Mouse (Mus musculus) limb, embryonic 12.5 days (tissue): ENCODE measurements at regions not wholly inside any gene's neighbourhood (a gene's known extent, or its start where the extent isn't known, plus 50 kb on each side); places are given as distances from the start of the nearest gene placed in this dataset.

Experiments used
- ATAC-seq: fragments of 200-750 bp; cut with Nextera tagmentation; 2 replicates; pipeline ENCODE4 v1.8.0; 2017; ENCODE audit warnings: low read depth, moderate TSS enrichment; ENCODE audit not compliant: insufficient number of reproducible peaks, insufficient read depth, low FRiP score, low TSS enrichment
- H3K27ac ChIP-seq: fragments of 300-500 bp; sonication (generic); 2 replicates; pipeline ENCODE4 v1.5.1; 2016; ENCODE audit warnings: mild to moderate bottlenecking, moderate library complexity
- H3K27me3 ChIP-seq: fragments of 300-500 bp; sonication (generic); 2 replicates; pipeline ENCODE4 v1.6.1; 2016; ENCODE audit warnings: mild to moderate bottlenecking, moderate library complexity
- H3K36me3 ChIP-seq: fragments of 300-500 bp; sonication (generic); 2 replicates; pipeline ENCODE4 v1.6.1; 2016; ENCODE audit warnings: mild to moderate bottlenecking, moderate library complexity
- H3K4me1 ChIP-seq: fragments of 300-500 bp; sonication (generic); replicated peaks from 2 replicates; pipeline ENCODE4 v1.6.1; 2016
- H3K4me2 ChIP-seq: fragments of 300-500 bp; sonication (generic); 2 replicates; pipeline ENCODE4 v1.6.1; 2016; ENCODE audit warnings: mild to moderate bottlenecking, moderate library complexity
- H3K4me3 ChIP-seq: fragments of 300-500 bp; sonication (generic); replicated peaks from 2 replicates; pipeline ENCODE4 v1.5.1; 2016; ENCODE audit warnings: mild to moderate bottlenecking
- H3K9ac ChIP-seq: fragments of 300-500 bp; sonication (generic); replicated peaks from 2 replicates; pipeline ENCODE4 v1.6.1; 2016; ENCODE audit warnings: mild to moderate bottlenecking, moderate library complexity
- H3K9me3 ChIP-seq: fragments of 300-500 bp; sonication (generic); 2 replicates; pipeline ENCODE4 v1.6.1; 2016; ENCODE audit warnings: mild to moderate bottlenecking, moderate library complexity
- WGBS: fragments of 180-500 bp; shearing (Covaris S2); methylation state at CpG from one replicate; pipeline ENCODE4 v1.1.7; 2016; 5-methylcytosine and 5-hydroxymethylcytosine counted together

DNA sequence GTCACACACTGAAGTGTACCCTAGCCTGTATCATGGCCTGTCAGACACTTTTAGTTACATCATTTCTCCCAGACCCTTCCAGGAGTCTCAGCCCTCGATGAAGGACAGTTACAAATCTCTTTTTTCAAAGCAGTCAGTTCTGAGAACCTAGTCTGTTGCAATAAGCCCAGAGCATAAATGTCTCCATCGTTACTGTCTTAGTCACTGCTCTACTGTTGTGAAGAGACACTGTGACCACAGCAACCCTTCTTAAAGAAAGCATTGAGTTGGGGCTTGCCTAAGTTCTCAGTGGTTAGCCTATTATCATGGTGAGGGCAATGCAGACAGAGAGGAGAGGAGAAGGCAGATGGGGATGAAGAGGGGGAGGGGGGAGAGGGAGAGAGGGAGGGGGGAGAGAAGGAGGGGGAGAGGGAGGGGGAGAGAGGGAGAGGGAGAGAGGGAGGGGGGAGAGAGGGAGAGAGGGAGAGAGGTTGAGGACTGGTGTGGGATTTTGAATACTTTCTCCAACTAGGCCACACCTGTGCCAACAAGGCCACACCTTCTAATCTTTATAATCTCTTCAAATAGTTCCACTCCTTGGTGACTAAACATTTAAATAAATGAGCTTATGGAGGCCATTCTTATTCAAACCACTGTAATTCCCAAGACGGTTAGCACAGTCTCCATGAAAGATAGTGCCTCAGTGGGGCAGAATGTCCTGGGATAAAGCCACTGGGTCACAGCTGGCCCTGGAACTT is 259.4 kb downstream of the Kcnrg start:
- WGBS: 68% methylated on average over 3 of the region's 3 CpGs
- Histone ChIP-seq H3K9me3 (no peaks in the 10 kb centered on the region), H3K9ac (no peak overlapping the region), H3K36me3 (no peaks in the 10 kb centered on the region), H3K4me2 (no peak overlapping the region), H3K27ac (no peak overlapping the region), H3K4me3 (no peak overlapping the region), H3K27me3 (no peaks in the 10 kb centered on the region), H3K4me1 (no peaks in the 10 kb centered on the region; the same call in 1 of the 2 replicates)
- ATAC-seq: no peak

DNA sequence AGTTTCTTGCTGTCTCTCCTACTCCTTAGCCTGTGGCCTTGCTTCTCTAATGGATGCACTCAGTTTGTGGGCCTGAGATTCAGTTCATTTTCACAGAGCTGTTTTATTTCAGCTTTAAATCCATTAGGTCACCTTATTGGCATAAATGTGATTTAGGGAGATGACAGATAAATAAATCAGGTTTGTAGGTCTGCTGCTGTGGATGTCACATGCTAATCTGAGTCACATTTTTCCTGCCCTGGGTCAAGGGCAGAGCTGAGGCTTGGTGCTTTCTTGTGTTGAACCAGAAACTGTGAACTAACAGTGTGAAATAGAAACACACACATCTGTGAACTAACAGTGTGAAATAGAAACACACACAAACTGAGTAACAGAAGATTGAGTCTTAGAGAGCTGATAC is 266.9 kb downstream of the Kcnrg start:
- Histone ChIP-seq H3K4me1 (peaks cover 11% of the 10 kb centered on the region), H3K9ac (no peak overlapping the region), H3K4me3 (no peak overlapping the region), H3K27me3 (no peaks in the 10 kb centered on the region), H3K27ac (peak overlapping the region; percentile 41; the same call in 1 of the 2 replicates), H3K4me2 (no peak overlapping the region), H3K9me3 (no peaks in the 10 kb centered on the region), H3K36me3 (no peaks in the 10 kb centered on the region)
- ATAC-seq: no peak

DNA sequence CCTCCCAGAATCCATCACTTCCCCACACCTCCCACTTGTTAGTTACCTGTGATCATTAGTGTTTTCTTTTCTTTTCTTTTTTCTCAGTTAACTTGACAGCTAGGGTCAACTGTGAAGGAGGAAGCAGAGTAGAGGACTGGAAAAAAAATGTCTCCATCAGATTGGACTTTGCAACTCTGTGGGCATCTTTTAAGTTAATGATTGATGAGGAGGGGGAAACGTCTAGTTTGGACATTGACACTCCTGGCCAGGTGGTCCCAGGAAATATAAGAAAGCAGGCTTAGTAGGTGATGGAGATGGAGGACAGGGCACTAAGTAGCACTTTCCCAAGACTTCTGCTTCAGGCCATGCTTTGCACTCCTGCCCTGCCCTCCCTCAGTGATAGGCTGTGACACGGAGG is 272.2 kb downstream of the Kcnrg start:
- 31% methylated on average over 2 of the region's 2 CpGs for WGBS
- no peak overlapping the region for H3K9ac ChIP-seq
- ATAC-seq: no peak

DNA sequence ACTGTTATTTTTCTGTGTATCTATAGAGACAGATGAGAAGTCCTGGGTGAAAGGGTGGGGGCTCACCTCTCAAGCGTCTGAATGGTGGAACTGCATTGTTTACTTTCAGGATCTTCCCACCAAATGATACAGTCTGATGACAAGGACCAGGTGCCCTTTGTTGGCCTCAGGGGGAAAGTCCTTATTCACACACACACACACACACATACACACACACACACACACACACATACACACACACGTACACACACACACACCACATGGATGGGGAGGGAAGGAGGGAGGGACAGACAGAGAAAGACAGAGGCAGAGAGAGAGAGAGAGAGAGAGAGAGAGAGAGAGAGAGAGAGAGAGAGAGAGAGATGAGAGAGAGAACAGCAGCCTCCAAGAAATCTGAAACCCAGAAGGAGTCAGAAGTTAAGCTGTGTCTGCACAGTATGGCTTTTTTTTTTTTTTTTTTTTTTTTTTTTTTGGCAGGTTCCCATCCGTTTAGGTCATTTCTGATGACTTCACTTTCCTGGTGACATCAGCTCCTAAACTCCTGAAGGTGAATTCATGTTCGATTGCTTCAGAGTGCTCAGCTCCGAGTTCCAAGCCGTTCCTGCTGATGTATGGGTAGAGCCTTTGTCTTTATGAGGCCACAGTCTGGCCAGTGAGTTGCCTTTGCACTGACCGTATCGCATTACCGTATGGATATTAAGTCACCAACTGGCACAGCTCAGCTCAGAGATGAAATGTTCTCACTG is 273.4 kb downstream of the Kcnrg start:
- Histone ChIP-seq H3K4me3 (no peak overlapping the region), H3K9me3 (no peaks in the 10 kb centered on the region), H3K27me3 (no peaks in the 10 kb centered on the region), H3K9ac (no peak overlapping the region), H3K36me3 (no peaks in the 10 kb centered on the region), H3K4me1 (peaks cover 10% of the 10 kb centered on the region), H3K27ac (peak overlapping the region; percentile 45; the same call in 1 of the 2 replicates), H3K4me2 (no peak overlapping the region)
- no peak; the same call in 1 of the 2 replicates for ATAC-seq
- WGBS: 42% methylated on average over 9 of the region's 9 CpGs

More for the DNA sequence above, 272.2 kb downstream of the Kcnrg start:
- Histone ChIP-seq H3K27ac (no peak overlapping the region), H3K36me3 (no peaks in the 10 kb centered on the region), H3K4me3 (no peak overlapping the region), H3K9me3 (no peaks in the 10 kb centered on the region), H3K4me1 (peaks cover 10% of the 10 kb centered on the region), H3K27me3 (no peaks in the 10 kb centered on the region), H3K4me2 (no peak overlapping the region)

DNA sequence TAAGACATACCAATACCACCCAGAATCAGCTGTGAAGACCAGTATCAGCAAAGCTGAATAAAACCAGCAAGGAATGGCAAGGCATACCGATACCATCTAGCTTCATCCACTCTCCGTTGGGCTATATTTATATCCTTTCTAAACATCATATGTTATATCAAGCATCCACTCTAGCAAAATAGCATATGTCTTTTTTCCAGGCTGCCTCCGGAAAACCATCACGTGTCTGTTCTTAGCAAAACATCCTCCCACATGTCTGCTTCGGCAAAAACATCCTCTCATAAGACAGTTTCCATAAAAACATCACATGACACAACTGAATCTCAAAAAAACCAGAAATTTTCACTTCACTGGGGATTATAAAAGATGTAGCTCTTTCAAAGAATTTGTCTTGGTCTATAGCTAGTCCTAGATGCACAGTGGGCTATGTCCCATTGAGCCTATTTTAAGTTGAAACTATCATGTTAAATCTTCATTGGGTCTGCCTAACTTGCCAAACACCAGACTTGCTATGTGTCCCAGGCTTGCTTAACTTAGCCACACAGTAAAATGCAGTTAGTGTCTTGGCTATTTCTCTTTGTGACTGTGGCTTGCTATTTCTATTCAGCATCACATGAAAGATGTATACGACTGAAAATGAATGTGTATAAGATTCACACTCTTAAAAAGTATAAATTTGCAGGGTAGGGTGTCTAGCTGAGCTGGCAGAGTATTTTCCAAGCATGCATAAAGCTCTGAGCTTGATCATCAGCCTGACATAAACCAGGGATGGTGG is 278.2 kb downstream of the Kcnrg start:
- Histone ChIP-seq H3K27me3 (no peaks in the 10 kb centered on the region), H3K27ac (no peak overlapping the region), H3K9ac (no peak overlapping the region), H3K4me2 (no peak overlapping the region), H3K4me3 (no peak overlapping the region), H3K9me3 (no peaks in the 10 kb centered on the region), H3K4me1 (peaks cover 5% of the 10 kb centered on the region; the same call in 1 of the 2 replicates), H3K36me3 (no peaks in the 10 kb centered on the region)
- no peak for ATAC-seq
- 87% methylated on average over 6 of the region's 6 CpGs for WGBS

DNA sequence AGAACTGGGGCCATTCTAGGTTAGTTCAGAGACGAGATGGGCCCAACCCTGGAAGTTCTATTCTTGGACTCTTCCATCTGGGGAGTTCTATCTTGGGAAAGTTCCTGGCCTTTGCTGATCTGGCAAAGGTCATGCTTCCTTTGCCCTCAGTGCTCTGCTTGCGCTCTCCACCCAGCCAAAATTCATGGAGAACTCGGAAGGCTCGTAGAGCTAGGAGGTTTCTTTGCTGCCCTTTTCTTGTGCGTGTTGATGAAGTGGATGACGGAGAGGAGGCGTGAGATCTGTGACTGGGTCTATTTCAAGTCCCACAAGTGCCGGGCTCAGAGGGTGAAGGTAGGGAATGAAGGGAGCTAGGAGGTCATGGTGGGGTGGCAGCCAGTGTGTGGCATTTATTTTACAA is 282.4 kb downstream of the Kcnrg start:
- Histone ChIP-seq H3K36me3 (no peaks in the 10 kb centered on the region), H3K4me1 (0 out of 2 replicates have a peak, but pooled peaks cover 7% of the 10 kb centered on the region), H3K27ac (no peak overlapping the region), H3K9me3 (no peaks in the 10 kb centered on the region), H3K27me3 (0 out of 2 replicates have a peak, but pooled peaks cover 2% of the 10 kb centered on the region), H3K9ac (no peak overlapping the region), H3K4me2 (no peak overlapping the region), H3K4me3 (no peak overlapping the region)
- ATAC-seq: no peak
- 85% methylated on average over 8 of the region's 8 CpGs for WGBS

DNA sequence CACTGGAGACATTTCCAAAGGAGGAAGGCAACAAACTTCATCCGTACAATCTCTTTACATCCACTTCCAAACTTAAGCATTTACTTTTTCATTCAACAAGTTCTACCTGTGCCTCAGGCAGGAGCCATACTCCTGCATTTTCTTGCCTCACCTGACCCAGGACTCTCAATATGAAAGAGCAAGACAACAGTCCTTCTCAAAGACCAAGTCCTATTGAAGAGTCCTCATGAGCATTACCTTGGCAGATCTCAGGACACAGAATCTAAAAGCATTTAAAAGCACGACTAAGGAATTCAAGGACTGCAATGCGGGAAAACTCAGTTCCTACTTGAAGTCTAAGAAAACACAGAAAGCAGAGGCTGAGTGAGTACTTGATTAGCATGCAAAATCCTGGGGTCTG is 286.5 kb downstream of the Kcnrg start:
- no peak overlapping the region for H3K27ac ChIP-seq
- H3K36me3 ChIP-seq: no peaks in the 10 kb centered on the region
- H3K9ac ChIP-seq: no peak overlapping the region
- 0 out of 2 replicates have a peak, but pooled peaks cover 7% of the 10 kb centered on the region for H3K4me1 ChIP-seq
- no peak for ATAC-seq
- no peak overlapping the region for H3K4me3 ChIP-seq
- no peak overlapping the region for H3K4me2 ChIP-seq
- H3K9me3 ChIP-seq: no peaks in the 10 kb centered on the region
- H3K27me3 ChIP-seq: 0 out of 2 replicates have a peak, but pooled peaks cover 2% of the 10 kb centered on the region
- 75% methylated on average over 3 of the region's 3 CpGs for WGBS

DNA sequence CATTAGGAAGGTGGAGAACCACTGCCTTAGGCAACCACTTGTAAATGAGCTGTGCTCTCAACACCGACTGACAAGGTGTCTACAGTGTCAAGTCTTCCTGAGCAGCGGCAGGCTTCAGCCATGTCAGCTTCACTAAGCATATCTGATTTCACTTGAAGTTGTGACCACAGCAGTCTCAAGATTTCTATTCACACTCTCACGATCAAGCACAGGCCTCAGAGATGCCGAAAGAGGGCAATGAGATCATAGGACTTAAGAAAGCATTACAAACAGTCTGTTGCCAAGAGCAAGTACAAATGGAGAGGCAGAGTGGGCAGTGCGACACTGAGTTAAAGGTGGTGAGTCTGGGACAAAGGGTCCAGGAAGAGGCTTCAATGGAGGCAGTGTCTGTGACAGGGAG is 289.6 kb downstream of the Kcnrg start:
- ATAC-seq: no peak
- Histone ChIP-seq H3K4me1 (0 out of 2 replicates have a peak, but pooled peaks cover 2% of the 10 kb centered on the region), H3K9ac (no peak overlapping the region), H3K27ac (no peak overlapping the region), H3K27me3 (0 out of 2 replicates have a peak, but pooled peaks cover 2% of the 10 kb centered on the region), H3K9me3 (peaks cover 2% of the 10 kb centered on the region; the same call in 1 of the 2 replicates), H3K4me2 (no peak overlapping the region), H3K4me3 (no peak overlapping the region), H3K36me3 (no peaks in the 10 kb centered on the region)
- 81% methylated on average over 5 of the region's 5 CpGs for WGBS

DNA sequence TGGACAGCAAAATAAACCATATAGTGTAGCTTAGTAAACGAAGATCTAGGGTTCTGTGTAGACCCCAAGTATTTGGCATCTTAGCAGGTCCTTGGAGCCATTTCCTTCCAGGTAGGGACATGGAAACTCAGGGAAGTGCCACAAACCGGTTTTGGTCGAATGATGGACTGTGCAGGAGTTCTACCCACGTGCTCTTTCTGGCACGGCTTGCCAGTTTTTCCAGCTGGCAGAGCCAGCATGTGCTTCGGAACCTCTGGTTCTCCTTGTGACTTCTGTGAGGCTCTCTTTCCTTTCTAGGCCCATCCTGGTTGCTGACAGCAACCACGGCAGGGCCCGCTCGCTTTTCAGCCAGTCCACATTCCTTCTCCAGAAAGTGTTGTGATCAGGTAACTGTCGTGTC is 291.4 kb downstream of the Kcnrg start:
- no peak for ATAC-seq
- no peak overlapping the region for H3K4me3 ChIP-seq
- peaks cover 5% of the 10 kb centered on the region; the same call in 1 of the 2 replicates for H3K9me3 ChIP-seq
- 0 out of 2 replicates have a peak, but pooled peaks cover 2% of the 10 kb centered on the region for H3K27me3 ChIP-seq
- H3K27ac ChIP-seq: no peak overlapping the region
- H3K4me1 ChIP-seq: no peaks in the 10 kb centered on the region
- 84% methylated on average over 10 of the region's 10 CpGs for WGBS
- no peaks in the 10 kb centered on the region for H3K36me3 ChIP-seq
- no peak overlapping the region for H3K4me2 ChIP-seq
- no peak overlapping the region for H3K9ac ChIP-seq

DNA sequence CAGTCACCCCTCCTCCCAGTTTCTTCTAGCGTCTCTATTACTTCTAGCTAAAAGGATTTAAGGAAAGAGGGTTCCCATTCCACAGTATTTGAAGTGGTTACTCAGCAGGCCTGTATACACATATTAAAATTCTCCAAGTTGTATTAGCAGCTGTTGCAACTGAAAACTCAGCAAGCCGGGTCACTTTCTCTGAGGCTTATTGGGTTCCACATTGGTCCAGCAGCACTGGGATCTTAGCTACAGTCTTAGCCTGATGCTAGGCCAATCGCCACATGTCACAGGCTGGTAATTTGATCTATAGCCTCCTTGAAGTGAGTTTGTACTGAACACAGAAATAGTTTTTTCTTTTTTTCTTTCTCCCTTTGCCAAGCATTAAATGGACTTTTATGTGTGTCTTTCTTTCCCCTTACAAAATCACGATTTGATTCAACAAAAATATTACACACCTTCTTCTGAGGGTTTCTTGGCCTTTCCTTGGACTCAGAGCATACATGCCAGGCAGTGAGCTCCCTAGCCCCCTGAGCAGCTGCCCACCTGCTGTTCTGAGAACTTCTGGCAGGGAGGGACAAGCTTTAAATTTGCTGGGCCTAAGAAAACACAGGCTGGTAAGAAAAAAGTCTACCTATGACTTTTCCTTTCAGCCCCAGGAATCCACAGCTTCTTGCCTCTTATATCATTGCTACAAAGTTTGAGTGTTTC is 297.3 kb downstream of the Kcnrg start:
- H3K4me1 ChIP-seq: peaks cover 17% of the 10 kb centered on the region
- WGBS: 48% methylated on average over 4 of the region's 4 CpGs
- no peak overlapping the region for H3K4me3 ChIP-seq
- no peak overlapping the region for H3K9ac ChIP-seq
- no peaks in the 10 kb centered on the region for H3K36me3 ChIP-seq
- H3K27ac ChIP-seq: peak overlapping the region; percentile 37; the same call in 1 of the 2 replicates
- ATAC-seq: no peak
- no peaks in the 10 kb centered on the region for H3K27me3 ChIP-seq
- H3K4me2 ChIP-seq: no peak overlapping the region
- H3K9me3 ChIP-seq: peaks cover 5% of the 10 kb centered on the region; the same call in 1 of the 2 replicates
